Mouse (Mus musculus) splenic B cell, adult 2 months (primary cell): Measurements from ENCODE around the gene Polr2h.
A peak's percentile ranks its signal among the peaks of the same experiment; 100 is the strongest.

Experiments
- DNase-seq: peaks from one replicate; pipeline ENCODE4 v3.0.0-alpha.2; 2011; ENCODE audit warnings: low read depth, low spot score
- H3K27me3 ChIP-seq: 2 replicates; pipeline ENCODE4 v1.6.1; 2012; ENCODE audit warnings: mild to moderate bottlenecking, low read length, moderate library complexity, mixed read lengths; ENCODE audit not compliant: control insufficient read depth, poor library complexity, insufficient read depth, severe bottlenecking
- H3K36me3 ChIP-seq: 2 replicates; pipeline ENCODE4 v1.6.1; 2012; ENCODE audit warnings: mild to moderate bottlenecking, low read length, moderate library complexity, mixed read lengths; ENCODE audit not compliant: control insufficient read depth, poor library complexity, insufficient read depth, severe bottlenecking

The Polr2h gene

DNA sequence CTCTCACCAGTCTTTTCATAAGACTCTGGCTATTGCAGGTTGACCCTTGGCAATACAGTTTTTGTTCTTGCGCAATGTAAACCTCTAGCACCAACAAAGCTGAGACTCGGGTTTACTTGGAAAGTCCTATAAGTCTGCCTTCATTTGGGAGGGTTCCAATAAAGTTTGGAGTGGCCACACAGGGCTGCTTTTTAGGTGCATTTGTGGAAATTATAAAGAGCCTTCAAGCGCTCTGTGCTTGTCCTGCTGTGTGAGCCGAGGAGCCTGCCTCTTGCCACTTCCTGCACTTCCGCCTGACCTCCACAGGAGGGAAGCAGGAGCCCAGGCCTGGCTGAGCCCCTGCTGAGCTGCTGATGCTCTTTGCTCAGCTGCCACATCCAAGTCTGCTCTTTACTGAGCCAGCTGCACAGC lies 6.9 kb downstream of the Polr2h start:
- Histone ChIP-seq H3K36me3 (peaks cover 6% of the 10 kb centered on the region; the same call in 1 of the 2 replicates), H3K27me3 (no peaks in the 10 kb centered on the region)
- DNase-seq = peak; percentile 28

- Histone ChIP-seq H3K27me3 (no peaks in the 10 kb centered on the region; the same call in 1 of the 2 replicates), H3K36me3 (peaks cover 4% of the 10 kb centered on the region; the same call in 1 of the 2 replicates)
- DNase-seq = no peak
These were observed 7.9 kb downstream of the Polr2h start for GRCm38 (mm10) chr16:20725321-20725720.

DNA sequence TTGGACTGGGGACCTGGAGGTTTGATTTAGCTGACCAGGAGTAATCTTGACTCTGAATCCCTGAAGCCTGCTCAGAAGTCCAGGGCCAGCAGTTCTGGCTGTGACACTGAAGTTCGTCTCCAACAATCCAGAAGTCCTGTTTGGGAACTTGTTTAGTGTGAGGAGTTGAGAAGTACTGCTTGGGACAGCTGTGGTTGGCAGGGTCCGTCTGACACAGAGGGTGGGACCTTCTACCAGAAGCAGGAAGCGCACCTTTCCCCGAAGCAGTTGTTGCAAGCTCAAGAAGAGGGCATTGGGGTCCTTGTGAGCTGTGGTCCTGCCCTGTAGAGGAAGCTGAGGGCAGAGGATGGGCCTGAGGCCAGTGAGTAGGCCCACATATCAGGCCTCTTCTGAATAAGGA lies 8.3 kb downstream of the Polr2h start:
- Histone ChIP-seq H3K27me3 (no peaks in the 10 kb centered on the region; the same call in 1 of the 2 replicates), H3K36me3 (peaks cover 2% of the 10 kb centered on the region; the same call in 1 of the 2 replicates)
- DNase-seq = no peak

- no peaks in the 10 kb centered on the region; the same call in 1 of the 2 replicates for H3K27me3 ChIP-seq
- H3K36me3 ChIP-seq = peaks cover under 1% of the 10 kb centered on the region; the same call in 1 of the 2 replicates
- no peak for DNase-seq
These were observed 8.9 kb downstream of the Polr2h start for GRCm38 (mm10) chr16:20726384-20726783.

- DNase-seq = no peak
- Histone ChIP-seq H3K27me3 (peaks cover 2% of the 10 kb centered on the region), H3K36me3 (no peaks in the 10 kb centered on the region)
These were observed 12.8 kb downstream of the Polr2h start for GRCm38 (mm10) chr16:20730293-20730711.

GRCm38 (mm10) chr16:20731688-20732087 lies 14.2 kb downstream of the Polr2h start:
- DNase-seq = no peak
- peaks cover 2% of the 10 kb centered on the region for H3K27me3 ChIP-seq
- no peaks in the 10 kb centered on the region for H3K36me3 ChIP-seq

DNA sequence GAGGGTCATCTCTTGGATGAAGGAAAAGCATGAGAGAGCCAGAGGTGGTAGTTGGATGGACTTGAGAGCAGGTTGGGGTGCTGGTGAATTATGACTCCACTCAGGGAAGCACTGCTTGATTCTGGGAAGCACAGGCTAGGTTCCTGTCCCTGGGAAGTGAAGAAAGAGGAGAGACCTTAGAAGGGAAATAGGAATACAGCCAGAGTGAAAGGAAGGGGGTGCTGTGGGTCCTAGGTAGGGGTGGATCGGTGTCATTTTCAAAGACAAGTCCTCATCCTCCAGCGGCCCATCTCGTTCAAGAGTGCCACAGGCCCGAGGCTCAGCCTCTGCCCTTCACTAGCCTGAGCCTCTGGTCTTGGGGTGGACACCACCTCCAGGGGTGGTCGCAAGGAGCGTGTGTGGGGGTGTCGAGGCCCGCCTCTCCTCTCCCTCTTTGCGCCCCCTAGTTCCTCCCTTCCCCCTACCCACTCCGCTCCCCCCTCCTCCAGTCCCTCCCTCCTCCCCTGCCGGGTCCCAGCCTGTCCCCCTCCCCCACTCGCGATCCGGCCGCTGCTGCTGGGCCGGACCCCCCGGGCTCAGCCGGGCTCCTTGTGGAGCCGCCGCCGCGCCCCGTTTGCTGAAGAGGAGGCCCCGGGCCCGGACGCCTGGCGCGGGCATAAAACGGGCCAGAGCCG lies 14.9 kb downstream of the Polr2h start:
- Histone ChIP-seq H3K36me3 (no peaks in the 10 kb centered on the region), H3K27me3 (peaks cover 2% of the 10 kb centered on the region)
- no peak for DNase-seq

GRCm38 (mm10) chr16:20732925-20733730 lies 15.7 kb downstream of the Polr2h start, which contains the start of gene Chrd:
Gene Chrd (plus strand): TSS chr16:20733127.
- H3K27me3 ChIP-seq = peaks cover 2% of the 10 kb centered on the region
- H3K36me3 ChIP-seq = no peaks in the 10 kb centered on the region
- DNase-seq = no peak

GRCm38 (mm10) chr16:20733731-20734730 lies 16.6 kb downstream of the Polr2h start, which contains the start of gene Thpo:
Gene Thpo (minus strand): TSS chr16:20734511.
- H3K27me3 ChIP-seq = peaks cover 2% of the 10 kb centered on the region
- DNase-seq = no peak
- H3K36me3 ChIP-seq = no peaks in the 10 kb centered on the region

GRCm38 (mm10) chr16:20735651-20736050 lies 18.2 kb downstream of the Polr2h start:
- Histone ChIP-seq H3K36me3 (no peaks in the 10 kb centered on the region), H3K27me3 (peaks cover 2% of the 10 kb centered on the region)
- DNase-seq = no peak

- no peaks in the 10 kb centered on the region for H3K36me3 ChIP-seq
- no peak for DNase-seq
These were observed 18.7 kb downstream of the Polr2h start for GRCm38 (mm10) chr16:20736168-20736567.

GRCm38 (mm10) chr16:20736823-20737222 lies 19.4 kb downstream of the Polr2h start:
- no peak for DNase-seq
- no peaks in the 10 kb centered on the region for H3K36me3 ChIP-seq

More at GRCm38 (mm10) chr16:20736168-20736567, 18.7 kb downstream of the Polr2h start:
- peaks cover 2% of the 10 kb centered on the region for H3K27me3 ChIP-seq

DNA sequence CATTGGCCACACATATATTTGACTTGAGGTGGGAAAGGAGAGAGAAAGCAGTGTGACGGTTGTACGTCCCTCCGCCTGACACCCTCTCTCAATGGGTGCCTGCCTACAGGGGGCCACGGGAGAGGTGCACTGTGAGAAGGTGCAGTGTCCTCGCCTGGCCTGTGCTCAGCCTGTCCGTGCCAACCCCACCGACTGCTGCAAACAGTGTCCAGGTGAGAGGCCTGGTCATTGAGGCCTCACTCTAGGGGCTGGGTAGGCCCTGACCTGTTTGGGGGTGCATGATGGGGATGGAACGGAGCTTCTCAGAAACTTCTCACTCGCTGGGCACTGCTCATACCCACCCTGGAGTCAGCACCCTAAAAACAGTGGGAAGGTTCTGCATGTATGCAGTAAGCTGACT lies 22.4 kb downstream of the Polr2h start:
- DNase-seq = no peak
- H3K36me3 ChIP-seq = no peaks in the 10 kb centered on the region
- no peaks in the 10 kb centered on the region for H3K27me3 ChIP-seq

More at GRCm38 (mm10) chr16:20736823-20737222, 19.4 kb downstream of the Polr2h start:
- peaks cover 2% of the 10 kb centered on the region for H3K27me3 ChIP-seq

- peaks cover 2% of the 10 kb centered on the region; the same call in 1 of the 2 replicates for H3K27me3 ChIP-seq
- H3K36me3 ChIP-seq = no peaks in the 10 kb centered on the region
- DNase-seq = no peak
These were observed 29.2 kb downstream of the Polr2h start for GRCm38 (mm10) chr16:20746641-20747040.
